Mouse (Mus musculus) heart, embryonic 12.5 days (tissue): Measurements from ENCODE around the gene Slc6a19. TPM values are rescaled to one million over a fixed set of nuclear protein-coding genes. Genes with fewer than 3 reads are reported as not detected.

Experiments used
- ATAC-seq: fragments of 200-750 bp; cut with Nextera tagmentation; 2 replicates; pipeline ENCODE4 v1.8.0; 2017; ENCODE audit warnings: moderate TSS enrichment, moderate library complexity; ENCODE audit not compliant: insufficient number of reproducible peaks, low FRiP score
- H3K27ac ChIP-seq: fragments of 300-500 bp; sonication (generic); 2 replicates; pipeline ENCODE4 v1.5.1; 2016; ENCODE audit warnings: mild to moderate bottlenecking, moderate library complexity; ENCODE audit not compliant: poor library complexity, severe bottlenecking
- H3K27me3 ChIP-seq: fragments of 300-500 bp; sonication (generic); replicated peaks from 2 replicates; pipeline ENCODE4 v1.6.1; 2016; ENCODE audit warnings: mild to moderate bottlenecking, moderate library complexity
- H3K36me3 ChIP-seq: fragments of 300-500 bp; sonication (generic); 2 replicates; pipeline ENCODE4 v1.6.1; 2016; ENCODE audit warnings: mild to moderate bottlenecking, moderate library complexity
- H3K4me1 ChIP-seq: fragments of 300-500 bp; sonication (generic); replicated peaks from 2 replicates; pipeline ENCODE4 v1.6.1; 2016; ENCODE audit warnings: mild to moderate bottlenecking
- H3K4me2 ChIP-seq: fragments of 300-500 bp; sonication (generic); 2 replicates; pipeline ENCODE4 v1.6.1; 2016; ENCODE audit warnings: mild to moderate bottlenecking, moderate library complexity
- H3K4me3 ChIP-seq: fragments of 300-500 bp; sonication (generic); 2 replicates; pipeline ENCODE4 v1.5.1; 2016; ENCODE audit warnings: mild to moderate bottlenecking
- H3K9ac ChIP-seq: fragments of 300-500 bp; sonication (generic); 2 replicates; pipeline ENCODE4 v1.6.1; 2016; ENCODE audit warnings: mild to moderate bottlenecking, moderate library complexity
- H3K9me3 ChIP-seq: fragments of 300-500 bp; sonication (generic); replicated peaks from 2 replicates; pipeline ENCODE4 v1.6.1; 2016; ENCODE audit warnings: mild to moderate bottlenecking, moderate library complexity
- WGBS: fragments of 180-500 bp; shearing (Covaris S2); methylation state at CpG from one replicate; pipeline ENCODE4 v1.1.7; 2016; 5-methylcytosine and 5-hydroxymethylcytosine counted together
- polyA plus RNA-seq: library from polyadenylated mRNA; unstranded; fragments of >200 nt; fragmentation: Nextera tagmentation; extraction: Ambion mirVana; gene quantifications from 2 replicates; pipeline ENCODE4 v1.2.1, GENCODE M21; 2016

Gene Slc6a19
- polyA plus RNA-seq, 1 experiment from 2014 or later, result not detected

GRCm38 (mm10) chr13:73660163-73660695 lies 44.4 kb downstream of the Slc6a19 start:
- Histone ChIP-seq H3K4me1 (no peaks in the 10 kb centered on the region), H3K9me3 (no peaks in the 10 kb centered on the region), H3K27me3 (peaks cover 11% of the 10 kb centered on the region), H3K36me3 (no peaks in the 10 kb centered on the region), H3K4me2 (no peak overlapping the region), H3K27ac (no peak overlapping the region), H3K9ac (no peak overlapping the region), H3K4me3 (no peak overlapping the region)
- no peak for ATAC-seq
- WGBS, result 72% methylated on average over 2 of the region's 2 CpGs

- Histone ChIP-seq H3K4me3 (no peak overlapping the region), H3K4me2 (no peak overlapping the region), H3K9ac (no peak overlapping the region), H3K27ac (no peak overlapping the region), H3K4me1 (no peaks in the 10 kb centered on the region), H3K27me3 (peaks cover 11% of the 10 kb centered on the region), H3K36me3 (no peaks in the 10 kb centered on the region), H3K9me3 (no peaks in the 10 kb centered on the region)
- no peak for ATAC-seq
- WGBS, result 35% methylated on average over 2 of the region's 2 CpGs
Measured at GRCm38 (mm10) chr13:73658953-73659352, 45.7 kb downstream of the Slc6a19 start.

- no peak for ATAC-seq
- Histone ChIP-seq H3K27ac (no peak overlapping the region), H3K4me2 (no peak overlapping the region), H3K9ac (no peak overlapping the region), H3K36me3 (no peaks in the 10 kb centered on the region), H3K9me3 (no peaks in the 10 kb centered on the region), H3K4me3 (no peak overlapping the region), H3K4me1 (no peaks in the 10 kb centered on the region), H3K27me3 (peaks cover 11% of the 10 kb centered on the region)
- WGBS, result 77% methylated on average over 3 of the region's 3 CpGs
Measured at GRCm38 (mm10) chr13:73654976-73655375, 49.7 kb downstream of the Slc6a19 start.

GRCm38 (mm10) chr13:73653266-73653665 lies 51.4 kb downstream of the Slc6a19 start:
- 80% methylated on average over 3 of the region's 3 CpGs for WGBS
- peaks cover 7% of the 10 kb centered on the region for H3K27me3 ChIP-seq

GRCm38 (mm10) chr13:73646397-73647087 lies 58.1 kb downstream of the Slc6a19 start:
- ATAC-seq, result no peak
- WGBS, result 42% methylated on average over 6 of the region's 6 CpGs
- no peaks in the 10 kb centered on the region for H3K27me3 ChIP-seq
- H3K9me3 ChIP-seq, result no peaks in the 10 kb centered on the region
- no peaks in the 10 kb centered on the region; the same call in 1 of the 2 replicates for H3K36me3 ChIP-seq
- H3K4me2 ChIP-seq, result no peak overlapping the region
- H3K9ac ChIP-seq, result no peak overlapping the region
- H3K27ac ChIP-seq, result no peak overlapping the region
- no peaks in the 10 kb centered on the region for H3K4me1 ChIP-seq
- no peak overlapping the region for H3K4me3 ChIP-seq

More at GRCm38 (mm10) chr13:73653266-73653665, 51.4 kb downstream of the Slc6a19 start:
- no peaks in the 10 kb centered on the region for H3K4me1 ChIP-seq
- H3K36me3 ChIP-seq, result no peaks in the 10 kb centered on the region; the same call in 1 of the 2 replicates
- H3K27ac ChIP-seq, result no peak overlapping the region
- no peaks in the 10 kb centered on the region for H3K9me3 ChIP-seq
- no peak overlapping the region for H3K9ac ChIP-seq
- no peak for ATAC-seq
- H3K4me2 ChIP-seq, result no peak overlapping the region
- no peak overlapping the region for H3K4me3 ChIP-seq

GRCm38 (mm10) chr13:73641296-73641695 lies 63.4 kb downstream of the Slc6a19 start:
- WGBS, result 85% methylated on average over 4 of the region's 4 CpGs
- H3K27me3 ChIP-seq, result no peaks in the 10 kb centered on the region
- ATAC-seq, result no peak
- no peak overlapping the region for H3K4me2 ChIP-seq
- H3K9ac ChIP-seq, result no peak overlapping the region
- no peaks in the 10 kb centered on the region for H3K9me3 ChIP-seq
- no peaks in the 10 kb centered on the region for H3K36me3 ChIP-seq
- H3K27ac ChIP-seq, result no peak overlapping the region
- no peak overlapping the region for H3K4me3 ChIP-seq
- no peaks in the 10 kb centered on the region for H3K4me1 ChIP-seq

- H3K27ac ChIP-seq, result no peak overlapping the region
- no peak overlapping the region for H3K9ac ChIP-seq
- H3K4me3 ChIP-seq, result no peak overlapping the region
- H3K9me3 ChIP-seq, result no peaks in the 10 kb centered on the region
- 74% methylated on average over 5 of the region's 6 CpGs for WGBS
- peaks cover 11% of the 10 kb centered on the region for H3K36me3 ChIP-seq
- no peaks in the 10 kb centered on the region for H3K4me1 ChIP-seq
- no peak overlapping the region for H3K4me2 ChIP-seq
- no peaks in the 10 kb centered on the region for H3K27me3 ChIP-seq
- no peak for ATAC-seq
Measured at GRCm38 (mm10) chr13:73637826-73638225, 66.8 kb downstream of the Slc6a19 start.

GRCm38 (mm10) chr13:73631837-73632236 lies 72.8 kb downstream of the Slc6a19 start:
- 83% methylated on average over 3 of the region's 3 CpGs for WGBS

More at GRCm38 (mm10) chr13:73631837-73632236, 72.8 kb downstream of the Slc6a19 start:
- no peak for ATAC-seq
- Histone ChIP-seq H3K36me3 (peaks cover 16% of the 10 kb centered on the region), H3K27ac (no peak overlapping the region), H3K9me3 (no peaks in the 10 kb centered on the region), H3K27me3 (peaks cover 11% of the 10 kb centered on the region; the same call in 1 of the 2 replicates), H3K4me3 (no peak overlapping the region), H3K9ac (no peak overlapping the region), H3K4me1 (peaks cover 8% of the 10 kb centered on the region), H3K4me2 (no peak overlapping the region)

Other genes with a start within 250 kb of the Slc6a19 start
- gene Lpcat1, start 237.7 kb downstream of the Slc6a19 start, polyA plus RNA-seq, result 24.1 and 25.1 TPM in 2 replicates
- 0.09 and 0.35 TPM in 2 replicates for gene Slc6a3, start 168.1 kb downstream of the Slc6a19 start, polyA plus RNA-seq
- gene Clptm1l, start 100.9 kb downstream of the Slc6a19 start, polyA plus RNA-seq, result 112 and 122 TPM in 2 replicates
- gene Tert, start 78.0 kb downstream of the Slc6a19 start, polyA plus RNA-seq, result 2.9 and 3.0 TPM in 2 replicates
- not detected in 2 replicates for gene Slc6a18, start 26.8 kb downstream of the Slc6a19 start, polyA plus RNA-seq
- gene Slc12a7, start 28.2 kb upstream of the Slc6a19 start, polyA plus RNA-seq, result 52.1 and 53.2 TPM in 2 replicates
- 4.9 and 5.5 TPM in 2 replicates for gene Nkd2, start 142.8 kb upstream of the Slc6a19 start, polyA plus RNA-seq
- 36.7 and 37.7 TPM in 2 replicates for gene Trip13, start 232.9 kb upstream of the Slc6a19 start, polyA plus RNA-seq
- gene Brd9, start 232.9 kb upstream of the Slc6a19 start, polyA plus RNA-seq, result 39.8 and 41.0 TPM in 2 replicates